Mouse (Mus musculus): ENCODE results near the gene Hadhb.

DNA sequence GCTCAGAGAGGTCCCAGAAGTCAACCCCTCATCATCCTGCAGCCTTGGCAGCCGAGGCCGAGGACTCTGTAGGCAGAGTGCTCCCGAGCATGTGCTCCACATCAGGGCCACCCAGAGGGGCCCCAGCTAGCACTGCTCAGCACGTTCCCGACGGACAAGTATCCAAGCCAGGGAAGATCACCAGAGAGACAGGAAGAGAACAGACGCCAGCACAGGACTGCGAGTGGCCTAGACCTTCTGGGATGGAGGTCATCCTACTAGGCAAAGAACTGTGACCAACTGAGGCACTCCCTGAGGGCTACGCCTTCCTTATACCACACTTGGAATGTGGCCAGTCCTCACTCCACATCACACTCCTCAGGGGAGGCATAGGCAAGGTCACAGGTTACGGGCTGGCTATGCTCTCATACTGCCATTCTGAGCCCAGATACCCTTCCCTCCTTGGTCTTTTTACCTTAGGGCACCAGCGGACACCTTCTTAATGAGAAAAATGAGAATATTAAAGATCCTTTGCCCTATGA, 19.3 kb upstream of the Hadhb start:
- TF ChIP-seq CTCF (IDR thresholded peaks at IDR 0.05; ENCODE audit: low read depth), result no peak
- TF ChIP-seq EP300 (IDR thresholded peaks at IDR 0.05; ENCODE audit: low read depth), result no peak

Measured in liver, postnatal 0 days (tissue).